Mouse (Mus musculus) liver, embryonic 16.5 days (tissue): ENCODE results near the gene Lgmn. TPM values are rescaled to one million over a fixed set of nuclear protein-coding genes. Genes with fewer than 3 reads are reported as not detected.

ENCODE experiments used
- ATAC-seq: fragments of 200-750 bp; cut with Nextera tagmentation; 2 replicates; pipeline ENCODE4 v1.8.0; 2017; ENCODE audit warnings: low read depth, mild to moderate bottlenecking, moderate number of reproducible peaks, moderate library complexity
- H3K27ac ChIP-seq: fragments of 300-500 bp; sonication (generic); 2 replicates; pipeline ENCODE4 v1.5.1; 2014; ENCODE audit warnings: mild to moderate bottlenecking, low read length
- H3K27me3 ChIP-seq: fragments of 300-500 bp; sonication (generic); 2 replicates; pipeline ENCODE4 v1.6.1; 2014; ENCODE audit warnings: low read depth, low read length, mixed read lengths; ENCODE audit not compliant: control insufficient read depth, insufficient read depth
- H3K36me3 ChIP-seq: fragments of 300-500 bp; sonication (generic); 2 replicates; pipeline ENCODE4 v1.6.1; 2014; ENCODE audit warnings: mild to moderate bottlenecking; ENCODE audit not compliant: control insufficient read depth, insufficient read depth
- H3K4me1 ChIP-seq: fragments of 300-500 bp; sonication (generic); 2 replicates; pipeline ENCODE4 v1.6.1; 2014; ENCODE audit warnings: low read depth, low read length, mixed read lengths; ENCODE audit not compliant: control insufficient read depth
- H3K4me2 ChIP-seq: fragments of 300-500 bp; sonication (generic); 2 replicates; pipeline ENCODE4 v1.6.1; 2014; ENCODE audit warnings: low read depth, low read length, mixed read lengths
- H3K4me3 ChIP-seq: fragments of 300-500 bp; sonication (generic); 2 replicates; pipeline ENCODE4 v1.5.1; 2014; ENCODE audit warnings: low read depth, mild to moderate bottlenecking, low read length
- H3K9ac ChIP-seq: fragments of 300-500 bp; sonication (generic); 2 replicates; pipeline ENCODE4 v1.6.1; 2014; ENCODE audit warnings: low read depth, low read length
- H3K9me3 ChIP-seq: fragments of 300-500 bp; sonication (generic); replicated peaks from 2 replicates; pipeline ENCODE4 v1.6.1; 2016; ENCODE audit warnings: low read length; ENCODE audit not compliant: control insufficient read depth
- whole genome bisulfite sequencing: fragments of 180-500 bp; shearing (Covaris S2); extraction: QIAGEN DNeasy Blood & Tissue Kit; methylation state at CpG from one replicate; pipeline ENCODE4 v1.1.7; 2014; ENCODE audit not compliant: insufficient replicate concordance; 5-methylcytosine and 5-hydroxymethylcytosine counted together
- polyA plus RNA-seq: library from polyadenylated mRNA; unstranded; fragments of >200 nt; fragmentation: Nextera tagmentation; extraction: Ambion mirVana; gene quantifications from 2 replicates; pipeline ENCODE4 v1.2.1, GENCODE M21; 2015

Lgmn gene
- polyA plus RNA-seq, 1 experiment from 2014 or later: 85.1 TPM

GRCm38 (mm10) chr12:102387219-102387917 is 52.2 kb downstream of the Lgmn start:
- peaks cover 13% of the 10 kb centered on the region for H3K36me3 ChIP-seq
- no peaks in the 10 kb centered on the region for H3K4me1 ChIP-seq
- no peaks in the 10 kb centered on the region for H3K27me3 ChIP-seq
- no peak overlapping the region for H3K9ac ChIP-seq
- H3K27ac ChIP-seq: no peak overlapping the region
- H3K4me2 ChIP-seq: no peak overlapping the region
- no peak overlapping the region for H3K4me3 ChIP-seq
- WGBS: 62% methylated on average over 16 of the region's 16 CpGs
- H3K9me3 ChIP-seq: no peaks in the 10 kb centered on the region
- 0 out of 2 replicates have a peak, but pooled peaks have one; percentile 30 for ATAC-seq

- H3K4me2 ChIP-seq: no peak overlapping the region
- no peaks in the 10 kb centered on the region for H3K4me1 ChIP-seq
- no peaks in the 10 kb centered on the region for H3K27me3 ChIP-seq
- no peak for ATAC-seq
- whole genome bisulfite sequencing: 27% methylated on average over 3 of the region's 3 CpGs
- peaks cover 15% of the 10 kb centered on the region for H3K36me3 ChIP-seq
- no peak overlapping the region for H3K27ac ChIP-seq
- no peak overlapping the region for H3K4me3 ChIP-seq
- no peaks in the 10 kb centered on the region for H3K9me3 ChIP-seq
- no peak overlapping the region for H3K9ac ChIP-seq
Measured at GRCm38 (mm10) chr12:102384819-102385218, 54.8 kb downstream of the Lgmn start.

- H3K36me3 ChIP-seq: peaks cover 15% of the 10 kb centered on the region
- 59% methylated on average over 9 of the region's 9 CpGs for WGBS
Measured at GRCm38 (mm10) chr12:102383288-102383687, 56.3 kb downstream of the Lgmn start.

DNA sequence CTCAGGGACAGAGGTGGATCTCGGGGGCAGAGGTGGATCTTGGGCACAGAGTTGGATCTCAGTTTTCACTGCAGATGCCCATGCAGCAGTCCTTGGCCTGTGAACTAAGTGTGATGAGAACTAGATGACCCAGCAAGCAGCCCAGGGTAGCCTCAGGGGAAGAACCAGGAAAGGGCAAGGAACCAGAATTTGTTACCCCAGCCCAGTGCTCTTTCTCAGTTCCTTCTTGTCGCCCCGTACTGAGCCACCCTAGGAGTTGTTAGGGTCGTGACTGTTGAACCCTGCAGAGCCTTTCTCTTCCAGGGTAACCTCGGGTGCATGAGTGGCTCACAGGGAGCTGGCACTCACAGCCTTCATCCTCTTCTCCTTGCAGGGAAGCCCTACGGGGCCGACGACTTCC is 57.4 kb downstream of the Lgmn start:
- ATAC-seq: no peak
- Histone ChIP-seq H3K4me3 (no peak overlapping the region), H3K4me2 (no peak overlapping the region), H3K4me1 (no peaks in the 10 kb centered on the region), H3K36me3 (peaks cover 12% of the 10 kb centered on the region), H3K27ac (no peak overlapping the region), H3K9ac (no peak overlapping the region), H3K27me3 (no peaks in the 10 kb centered on the region), H3K9me3 (no peaks in the 10 kb centered on the region)
- WGBS: 63% methylated on average over 8 of the region's 8 CpGs

More at GRCm38 (mm10) chr12:102383288-102383687, 56.3 kb downstream of the Lgmn start:
- H3K9me3 ChIP-seq: no peaks in the 10 kb centered on the region
- H3K27me3 ChIP-seq: no peaks in the 10 kb centered on the region
- H3K4me3 ChIP-seq: no peak overlapping the region
- no peak overlapping the region for H3K9ac ChIP-seq
- no peak overlapping the region for H3K27ac ChIP-seq
- ATAC-seq: no peak
- H3K4me1 ChIP-seq: no peaks in the 10 kb centered on the region
- no peak overlapping the region for H3K4me2 ChIP-seq

GRCm38 (mm10) chr12:102372322-102372721 is 67.3 kb downstream of the Lgmn start:
- ATAC-seq: no peak
- WGBS: 48% methylated on average over 3 of the region's 3 CpGs

DNA sequence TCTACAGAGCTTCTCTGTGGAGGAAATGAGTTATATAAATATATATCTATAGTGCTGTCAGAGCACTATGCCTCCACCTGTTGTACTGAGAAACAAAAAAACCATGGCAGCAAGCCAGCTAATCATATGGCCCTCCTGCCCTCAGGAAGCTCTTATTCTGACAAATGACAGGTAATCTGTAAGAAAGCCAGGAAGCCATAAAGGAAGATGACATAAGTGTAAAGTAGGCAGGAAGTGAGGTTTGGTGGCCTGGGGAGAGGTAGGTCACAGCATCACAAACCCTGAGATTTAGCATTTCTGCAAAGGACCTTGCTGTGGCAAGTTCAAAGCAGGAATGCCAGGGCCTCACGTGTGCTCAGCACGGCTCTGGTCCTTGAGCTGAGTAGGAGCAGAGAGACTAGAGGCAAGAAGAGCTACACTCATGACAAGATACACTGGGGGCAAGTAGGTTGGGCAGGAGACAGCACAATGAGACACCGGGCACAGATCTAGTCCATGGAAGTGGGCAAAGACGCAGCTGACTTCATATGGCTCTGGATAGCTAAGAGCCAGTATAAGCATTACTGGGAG is 68.6 kb downstream of the Lgmn start:
- Histone ChIP-seq H3K27me3 (no peaks in the 10 kb centered on the region), H3K27ac (no peak overlapping the region), H3K9me3 (no peaks in the 10 kb centered on the region), H3K4me2 (no peak overlapping the region), H3K4me1 (no peaks in the 10 kb centered on the region), H3K4me3 (no peak overlapping the region), H3K36me3 (peaks cover 7% of the 10 kb centered on the region), H3K9ac (no peak overlapping the region)
- 72% methylated on average over 4 of the region's 4 CpGs for WGBS
- no peak for ATAC-seq

More at GRCm38 (mm10) chr12:102372322-102372721, 67.3 kb downstream of the Lgmn start:
- Histone ChIP-seq H3K4me2 (no peak overlapping the region), H3K9ac (no peak overlapping the region), H3K27me3 (no peaks in the 10 kb centered on the region), H3K9me3 (no peaks in the 10 kb centered on the region), H3K36me3 (peaks cover 7% of the 10 kb centered on the region), H3K4me1 (no peaks in the 10 kb centered on the region), H3K4me3 (no peak overlapping the region), H3K27ac (no peak overlapping the region)

DNA sequence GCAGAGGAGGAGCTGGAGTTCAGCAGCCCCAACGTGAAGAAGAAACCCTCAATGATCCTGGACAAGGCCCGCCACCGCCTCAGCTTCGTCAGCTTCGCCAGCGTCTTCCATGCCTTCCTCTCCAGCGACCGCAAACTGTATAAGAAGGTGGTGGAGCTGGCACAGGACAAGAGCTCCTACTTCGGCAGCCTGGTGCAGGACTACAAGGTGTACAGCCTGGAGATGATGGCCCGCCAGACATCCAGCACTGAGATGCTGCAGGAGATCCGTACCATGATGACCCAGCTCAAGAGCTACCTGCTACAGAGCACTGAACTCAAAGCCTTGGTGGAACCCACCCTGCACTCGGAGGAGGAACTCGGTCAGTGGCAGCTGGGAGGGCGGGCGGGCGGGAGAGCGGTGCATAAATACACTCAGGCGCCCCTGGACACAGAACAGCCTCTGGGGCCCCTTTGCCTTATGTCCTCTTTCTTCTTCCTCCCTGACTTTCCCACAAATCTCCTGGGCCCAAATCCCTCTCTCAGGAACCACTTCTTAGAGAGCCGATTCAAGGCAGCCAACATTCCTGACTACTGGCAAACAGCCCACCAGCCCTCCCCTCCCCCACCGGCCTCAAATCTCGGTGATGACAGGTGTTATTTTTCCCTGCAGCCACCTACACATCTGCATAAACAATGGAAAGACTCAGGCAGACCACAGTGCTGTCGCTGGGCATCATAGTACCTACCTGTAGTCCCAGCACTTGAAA is 70.0 kb downstream of the Lgmn start:
- no peaks in the 10 kb centered on the region for H3K9me3 ChIP-seq
- peak overlapping the region; percentile 17; the same call in 1 of the 2 replicates for H3K4me2 ChIP-seq
- no peak overlapping the region; the same call in 1 of the 2 replicates for H3K27ac ChIP-seq
- H3K4me1 ChIP-seq: no peaks in the 10 kb centered on the region
- ATAC-seq: no peak
- H3K36me3 ChIP-seq: peaks cover 2% of the 10 kb centered on the region
- 61% methylated on average over 22 of the region's 22 CpGs for WGBS
- H3K27me3 ChIP-seq: no peaks in the 10 kb centered on the region
- H3K4me3 ChIP-seq: peak overlapping the region; percentile 20
- 0 out of 2 replicates have a peak overlapping the region, but pooled peaks have one; percentile 5 for H3K9ac ChIP-seq

DNA sequence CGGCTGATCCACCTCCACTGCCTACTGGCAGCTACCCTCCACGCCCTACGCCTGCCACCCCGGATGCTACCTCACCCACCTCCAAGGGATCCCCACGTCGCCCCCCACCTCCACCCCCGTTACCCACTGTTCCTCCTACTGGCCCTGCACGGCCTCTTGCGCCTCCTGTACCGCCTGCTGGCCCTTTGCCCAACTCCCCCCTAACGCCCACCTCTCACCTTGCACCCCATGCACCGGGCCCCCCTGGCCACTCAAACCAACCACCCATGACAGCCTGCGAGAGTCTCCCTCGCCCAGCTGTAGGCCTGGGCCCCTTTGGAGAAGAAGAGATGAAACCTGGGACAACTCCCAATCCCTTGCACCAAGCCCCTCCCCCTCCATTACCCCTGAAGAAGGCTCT is 71.1 kb downstream of the Lgmn start:
- no peaks in the 10 kb centered on the region for H3K9me3 ChIP-seq
- H3K9ac ChIP-seq: no peak overlapping the region
- no peaks in the 10 kb centered on the region for H3K27me3 ChIP-seq
- WGBS: 55% methylated on average over 14 of the region's 14 CpGs
- H3K36me3 ChIP-seq: no peaks in the 10 kb centered on the region; the same call in none of the 2 replicates
- H3K4me3 ChIP-seq: peak overlapping the region; percentile 20
- no peaks in the 10 kb centered on the region for H3K4me1 ChIP-seq
- H3K27ac ChIP-seq: peak overlapping the region; percentile 12; the same call in 1 of the 2 replicates
- no peak for ATAC-seq
- peak overlapping the region; percentile 17; the same call in 1 of the 2 replicates for H3K4me2 ChIP-seq
